Mouse (Mus musculus): Measurements from ENCODE around the gene Agap1.

The Agap1 gene

GRCm38 (mm10) chr1:89899761-89900445, 445.3 kb downstream of the Agap1 start:
- DNase-seq (ENCODE audit: low spot score in 2 of 2) = no peak

- no peak for DNase-seq (ENCODE audit: low spot score in 2 of 2)
These were observed 446.8 kb downstream of the Agap1 start for GRCm38 (mm10) chr1:89901381-89901780.

DNA sequence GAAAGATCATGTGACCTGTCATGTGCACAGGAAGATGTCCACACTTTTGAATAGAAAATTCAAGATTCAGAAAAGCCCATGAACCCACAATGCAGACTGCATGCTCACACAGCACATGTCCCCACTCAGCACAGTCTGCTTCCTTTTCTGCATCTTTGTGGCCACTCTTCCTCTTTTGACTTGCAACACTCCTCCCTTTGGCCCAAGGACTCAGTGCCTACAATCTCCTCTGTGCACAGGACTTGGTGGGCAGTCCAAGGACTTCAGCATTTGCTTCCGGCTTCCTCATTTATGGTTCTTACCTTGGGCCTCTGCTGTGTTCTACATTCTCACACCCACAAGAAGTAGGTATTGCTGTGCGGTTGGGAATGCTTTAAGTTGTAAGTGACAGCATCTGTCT, 447.6 kb downstream of the Agap1 start:
- DNase-seq (ENCODE audit: low spot score in 2 of 2) = no peak

DNA sequence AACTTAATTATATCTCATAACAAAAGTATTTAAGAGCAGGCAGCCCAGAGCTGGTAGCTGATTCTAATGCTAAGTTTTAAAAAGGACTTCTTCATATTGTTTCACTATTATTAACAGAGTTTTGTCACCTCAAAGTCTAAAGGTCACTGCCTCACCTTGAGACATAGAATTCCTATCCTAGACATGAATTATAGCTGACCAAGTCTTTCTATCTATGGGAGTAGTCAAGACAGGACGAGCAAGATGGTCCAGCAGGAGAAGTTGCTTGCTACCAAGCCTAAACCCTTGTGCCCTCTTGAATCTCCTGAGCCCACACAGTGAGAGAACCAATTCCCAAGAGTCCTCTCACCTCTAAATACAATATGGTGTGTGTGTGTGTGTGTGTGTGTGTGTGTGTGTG, 448.0 kb downstream of the Agap1 start:
- DNase-seq (ENCODE audit: low spot score in 2 of 2) = no peak

DNA sequence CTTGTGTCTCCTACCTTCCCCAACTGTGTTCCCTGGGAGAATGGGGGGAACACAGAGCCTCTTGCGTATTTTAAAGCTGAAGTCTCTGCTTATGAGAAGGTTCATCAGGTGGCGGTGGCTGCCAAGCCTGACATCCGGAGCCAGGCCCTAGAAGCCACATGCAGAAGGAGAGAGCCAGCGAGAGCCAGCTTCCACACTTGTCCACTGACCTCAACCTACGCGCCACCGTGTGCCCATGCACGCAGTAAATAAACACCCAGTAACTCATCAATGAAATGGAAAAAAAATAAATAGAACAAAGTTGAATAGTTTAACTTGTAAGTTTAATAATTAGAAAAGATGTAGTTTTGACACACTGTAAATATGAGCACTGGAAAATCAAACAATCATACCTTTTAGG, 455.2 kb downstream of the Agap1 start:
- no peak for DNase-seq (ENCODE audit: low spot score in 2 of 2)

DNA sequence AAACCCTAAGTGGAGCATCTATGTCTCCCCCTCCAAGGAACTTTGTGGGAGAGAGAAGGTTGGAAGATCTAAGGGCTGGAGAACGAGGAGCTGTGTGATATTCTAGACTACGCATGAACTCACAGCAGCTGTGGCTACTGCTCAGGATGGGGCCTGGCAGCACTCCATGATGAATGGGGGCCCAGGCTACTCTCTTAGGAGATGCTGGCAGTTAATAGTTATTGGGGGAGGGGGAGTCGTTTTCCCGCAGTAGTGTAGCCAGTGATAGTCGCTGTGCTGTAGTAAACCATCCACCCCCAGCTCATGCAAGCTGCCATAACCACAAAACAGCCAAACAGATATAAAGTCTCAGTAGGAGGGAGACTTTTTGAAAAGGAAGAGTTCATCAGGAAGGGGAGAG, 457.8 kb downstream of the Agap1 start:
- no peak for DNase-seq (ENCODE audit: low spot score in 2 of 2)

DNA sequence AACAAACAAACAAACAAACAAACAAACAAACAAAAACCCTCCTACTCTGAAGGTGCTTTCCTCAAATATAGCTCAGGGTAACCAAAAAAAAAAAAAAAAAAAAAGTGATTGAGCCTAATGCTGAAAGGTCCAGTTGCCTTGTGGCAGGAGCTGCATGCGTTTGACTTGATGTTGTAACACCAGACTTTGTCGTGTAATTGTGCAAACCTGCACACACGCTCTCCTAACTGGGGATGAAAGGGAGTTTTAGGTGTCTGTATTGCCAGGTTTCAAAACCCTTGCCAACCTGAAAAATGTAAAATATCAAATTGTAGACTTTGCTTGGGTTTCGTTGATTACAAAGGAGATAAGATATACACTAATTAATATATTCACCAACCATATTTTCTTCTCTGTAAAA, 459.0 kb downstream of the Agap1 start:
- no peak for DNase-seq (ENCODE audit: low spot score in 2 of 2)

- no peak for DNase-seq (ENCODE audit: low spot score in 2 of 2)
These were observed 463.5 kb downstream of the Agap1 start for GRCm38 (mm10) chr1:89918111-89918510.

GRCm38 (mm10) chr1:89919206-89919605, 464.6 kb downstream of the Agap1 start:
- no peak for DNase-seq (ENCODE audit: low spot score in 2 of 2)

DNA sequence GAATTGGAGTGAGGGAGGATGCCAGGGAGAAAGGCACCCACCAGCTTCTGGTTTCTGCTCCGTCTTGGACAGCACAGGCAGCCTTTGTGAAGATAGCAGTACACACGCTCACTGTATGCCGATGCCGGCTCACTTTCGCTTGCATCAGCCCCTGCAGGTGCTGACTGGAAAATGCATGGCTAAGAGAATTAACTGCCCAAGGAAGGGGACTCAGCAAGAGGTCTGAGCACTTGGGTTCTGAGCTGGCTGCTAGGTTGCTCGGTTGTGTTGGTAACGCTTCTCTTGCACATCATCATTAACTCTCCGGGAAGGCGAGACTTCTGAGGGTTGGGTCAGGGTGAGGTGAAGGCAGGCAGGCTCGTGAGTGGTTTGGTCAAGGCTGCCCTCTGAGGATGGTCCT, 467.2 kb downstream of the Agap1 start:
- DNase-seq (ENCODE audit: low spot score in 2 of 2) = no peak

DNA sequence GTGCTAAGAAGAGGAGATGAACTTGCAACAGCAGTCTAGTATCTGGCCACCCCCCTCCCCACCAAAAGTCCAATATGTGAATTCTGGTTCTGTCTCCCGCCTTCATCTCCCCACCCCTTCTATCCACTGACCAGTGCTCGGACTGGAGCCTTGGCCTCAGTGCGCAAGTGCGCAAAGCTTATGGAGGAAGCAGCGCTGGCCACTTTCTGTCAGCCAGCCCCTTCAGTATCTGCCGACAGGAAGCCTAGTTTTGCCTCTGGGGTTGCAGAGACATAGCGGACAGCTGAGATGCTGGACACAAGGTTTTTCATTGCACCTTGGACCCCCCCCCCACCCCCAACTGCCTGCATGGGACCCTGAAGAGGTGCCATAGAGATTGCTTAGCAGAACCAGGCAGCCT, 467.7 kb downstream of the Agap1 start:
- DNase-seq (ENCODE audit: low spot score in 2 of 2) = no peak

DNA sequence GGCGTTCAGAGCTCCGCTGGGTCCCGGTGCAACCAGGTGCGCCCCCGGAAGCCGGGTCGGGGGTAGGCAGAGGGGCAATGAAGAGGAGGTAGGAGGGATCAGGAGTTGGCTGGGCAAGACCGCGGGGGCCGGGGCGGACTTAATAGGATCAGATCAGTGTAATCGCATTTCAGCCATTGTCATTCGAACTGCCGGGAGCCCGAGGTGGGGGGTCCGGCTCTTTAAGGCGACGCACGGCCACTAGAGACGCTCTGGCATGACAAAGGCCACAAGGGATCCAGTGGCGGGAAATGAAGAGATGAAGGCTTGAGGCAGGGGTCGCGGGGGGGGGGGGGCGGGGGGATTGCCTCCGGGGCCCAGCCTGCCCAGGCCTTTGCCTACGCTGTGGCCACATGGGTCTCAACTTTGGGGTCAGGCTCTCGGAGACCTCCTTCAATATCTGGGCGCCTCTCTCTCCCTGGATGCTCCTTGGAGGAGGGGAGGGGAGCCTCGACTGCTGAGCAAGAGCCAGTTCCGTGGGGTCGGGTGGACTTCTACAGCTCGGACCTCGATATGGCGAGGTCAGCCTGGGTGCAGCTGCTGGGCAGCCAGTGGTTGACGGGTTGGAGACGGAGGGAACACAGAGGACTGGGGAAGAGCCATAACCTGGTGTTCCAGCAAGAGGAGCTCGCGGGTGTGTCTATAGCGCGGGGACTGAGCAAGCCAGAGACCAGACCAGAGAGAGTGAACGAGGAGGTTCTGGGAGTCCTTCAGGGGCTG, 468.5 kb downstream of the Agap1 start:
- no peak for DNase-seq (ENCODE audit: low spot score in 2 of 2)

- DNase-seq (ENCODE audit: low spot score in 2 of 2) = no peak
These were observed 469.0 kb downstream of the Agap1 start for GRCm38 (mm10) chr1:89923642-89924020.

GRCm38 (mm10) chr1:89925501-89926190, 471.0 kb downstream of the Agap1 start:
- no peak for DNase-seq (ENCODE audit: low spot score in 2 of 2)

GRCm38 (mm10) chr1:89926583-89927060, 472.0 kb downstream of the Agap1 start:
- DNase-seq (ENCODE audit: low spot score in 2 of 2) = no peak

GRCm38 (mm10) chr1:89927061-89927661, 472.6 kb downstream of the Agap1 start:
- DNase-seq (ENCODE audit: low spot score in 2 of 2) = no peak

GRCm38 (mm10) chr1:89928676-89929075, 474.1 kb downstream of the Agap1 start:
- no peak for DNase-seq (ENCODE audit: low spot score in 2 of 2)

DNA sequence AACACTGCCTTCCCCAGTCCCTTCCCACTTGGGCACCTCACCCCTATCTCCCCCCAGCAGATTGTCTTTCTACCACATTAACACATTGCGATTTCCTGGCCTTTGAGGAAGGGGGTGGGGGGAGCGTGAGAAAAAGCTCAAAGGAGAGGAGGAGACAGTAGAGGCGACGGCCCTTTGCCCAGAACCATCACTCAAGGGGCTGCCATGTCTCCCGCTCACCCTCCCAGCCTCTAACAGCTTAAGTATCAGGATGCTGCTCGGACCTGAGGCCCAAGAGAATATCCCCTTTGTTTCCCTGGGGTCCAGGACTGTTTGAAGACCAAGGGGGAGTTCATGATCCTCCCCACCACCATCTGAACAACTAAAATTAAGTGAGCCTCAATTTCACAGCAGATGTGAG, 474.6 kb downstream of the Agap1 start:
- DNase-seq (ENCODE audit: low spot score in 2 of 2) = no peak

DNA sequence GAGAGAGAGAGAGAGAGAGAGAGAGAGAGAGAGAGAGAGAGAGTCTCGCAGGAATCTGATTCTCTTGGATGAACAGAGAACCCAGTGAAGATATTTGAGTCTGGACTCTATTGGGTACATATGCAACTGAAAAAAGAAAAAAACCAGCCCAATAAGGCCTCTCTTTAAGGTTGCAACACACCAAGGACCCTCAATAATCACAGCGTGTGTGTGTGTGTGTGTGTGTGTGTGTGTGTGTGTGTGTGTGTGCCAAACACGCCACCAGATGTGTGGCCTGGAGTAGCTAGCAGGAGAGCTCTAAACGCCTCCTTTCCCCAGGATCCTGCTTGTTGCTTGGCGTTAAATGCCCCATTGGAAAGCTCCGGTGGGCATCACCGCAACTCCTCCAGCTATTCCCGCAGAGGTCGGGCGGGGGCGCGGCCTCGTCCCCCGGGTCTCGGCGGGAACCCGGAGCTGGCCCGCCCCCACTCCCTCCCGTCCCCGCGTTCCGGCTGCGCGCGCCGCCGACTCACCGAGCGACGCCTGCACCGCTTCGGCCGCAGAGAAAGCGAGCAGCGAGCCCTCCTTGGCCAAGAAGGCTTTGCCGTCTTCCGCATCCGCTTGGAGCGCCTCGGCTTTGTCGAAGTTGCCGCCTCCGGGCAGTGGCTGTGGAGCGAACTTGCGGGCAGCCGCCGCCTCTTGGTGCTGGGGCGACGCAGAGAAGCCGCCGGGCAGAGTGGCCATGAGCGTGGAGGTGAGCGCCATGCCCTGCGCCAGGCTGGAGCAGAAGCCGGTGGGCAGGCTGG, 475.3 kb downstream of the Agap1 start:
- DNase-seq (ENCODE audit: low spot score in 2 of 2) = no peak

DNA sequence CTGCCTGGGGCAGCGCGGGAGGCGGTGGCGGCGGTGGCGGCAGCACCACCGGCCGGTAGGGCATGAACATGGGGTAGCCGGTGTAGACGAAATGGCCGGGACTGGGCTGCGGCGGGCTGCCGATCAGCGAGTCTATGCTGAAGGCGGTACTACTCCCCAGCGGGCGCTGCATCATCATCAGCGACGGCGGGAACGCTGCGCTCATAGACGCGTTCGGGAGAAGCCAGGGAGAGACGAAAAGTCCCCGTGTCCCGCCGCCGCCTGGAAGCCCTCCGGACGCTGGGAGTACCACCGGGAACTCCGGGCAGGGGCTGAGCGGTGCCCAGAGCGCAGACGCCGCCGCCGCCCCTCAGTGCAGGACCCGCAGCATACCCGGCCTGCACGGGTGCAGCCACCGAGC, 475.9 kb downstream of the Agap1 start:
- DNase-seq (ENCODE audit: low spot score in 2 of 2) = no peak

- DNase-seq (ENCODE audit: low spot score in 2 of 2) = no peak
These were observed 476.5 kb downstream of the Agap1 start, which contains the start of gene Gbx2 for GRCm38 (mm10) chr1:89931120-89931519. Gbx2 (minus strand) TSS chr1:89931179.

Measured in frontal cortex, postnatal 36 days (tissue).